Mouse (Mus musculus) midbrain, embryonic 14.5 days (tissue): ENCODE results near the gene Gm14327. TPM values are rescaled to one million over a fixed set of nuclear protein-coding genes. Genes with fewer than 3 reads are reported as not detected.
"Not testable (repeated sequence)": the region's sequence is repeated elsewhere in the genome, so short reads cannot be mapped to it uniquely, and the experiment has no call there.

Source experiments
- ATAC-seq: fragments of 200-750 bp; cut with Nextera tagmentation; 2 replicates; pipeline ENCODE4 v1.8.0; 2017; ENCODE audit warnings: moderate number of reproducible peaks, moderate library complexity; ENCODE audit not compliant: low FRiP score, low TSS enrichment
- DNase-seq: peaks from one replicate; pipeline ENCODE4 v3.0.0-alpha.2; 2015
- H3K27ac ChIP-seq: fragments of 300-500 bp; sonication (generic); replicated peaks from 2 replicates; pipeline ENCODE4 v1.5.1; 2014; ENCODE audit warnings: mild to moderate bottlenecking, low read depth, low read length, moderate library complexity
- H3K27me3 ChIP-seq: fragments of 300-500 bp; sonication (generic); 2 replicates; pipeline ENCODE4 v1.6.1; 2014; ENCODE audit warnings: low read length, control low read depth, mixed read lengths; ENCODE audit not compliant: control insufficient read depth, insufficient read depth
- H3K36me3 ChIP-seq: fragments of 300-500 bp; sonication (generic); 2 replicates; pipeline ENCODE4 v1.6.1; 2014; ENCODE audit warnings: low read length, control low read depth; ENCODE audit not compliant: control insufficient read depth, insufficient read depth
- H3K4me1 ChIP-seq: fragments of 300-500 bp; sonication (generic); 2 replicates; pipeline ENCODE4 v1.6.1; 2014; ENCODE audit warnings: mild to moderate bottlenecking, antibody characterized with exemption, low read length, control low read depth; ENCODE audit not compliant: control insufficient read depth, insufficient read depth
- H3K4me2 ChIP-seq: fragments of 300-500 bp; sonication (generic); 2 replicates; pipeline ENCODE4 v1.6.1; 2014; ENCODE audit warnings: mild to moderate bottlenecking, low read length, moderate library complexity
- H3K4me3 ChIP-seq: fragments of 300-500 bp; sonication (generic); replicated peaks from 2 replicates; pipeline ENCODE4 v1.5.1; 2014; ENCODE audit warnings: low read depth, low read length
- H3K9ac ChIP-seq: fragments of 300-500 bp; sonication (generic); replicated peaks from 2 replicates; pipeline ENCODE4 v1.6.1; 2014; ENCODE audit warnings: mild to moderate bottlenecking, low read length, moderate library complexity
- H3K9me3 ChIP-seq: fragments of 300-500 bp; sonication (generic); 2 replicates; pipeline ENCODE4 v1.6.1; 2016; ENCODE audit warnings: low read length, control low read depth, mixed read lengths; ENCODE audit not compliant: control insufficient read depth
- WGBS: fragments of 180-500 bp; shearing (Covaris S2); extraction: QIAGEN DNeasy Blood & Tissue Kit; methylation state at CpG from one replicate; pipeline ENCODE4 v1.1.7; 2014; 5-methylcytosine and 5-hydroxymethylcytosine counted together
- polyA plus RNA-seq: library from polyadenylated mRNA; unstranded; fragments of >200 nt; fragmentation: Nextera tagmentation; extraction: Ambion mirVana; gene quantifications from 2 replicates; pipeline ENCODE4 v1.2.1, GENCODE M21; 2014

Gene Gm14327
- 2.0 TPM in 2 replicates for polyA plus RNA-seq

- not testable (repeated sequence) for H3K27ac ChIP-seq, H3K9me3 ChIP-seq, H3K4me2 ChIP-seq, H3K4me3 ChIP-seq, H3K9ac ChIP-seq, H3K27me3 ChIP-seq, ATAC-seq, H3K4me1 ChIP-seq, H3K36me3 ChIP-seq
- WGBS = 35% methylated on average over 8 of the region's 13 CpGs
- DNase-seq = peak; percentile 0
Observed at GRCm38 (mm10) chr2:177897046-177897578, at the start of gene Gm14327. Gene Gm14327, plus strand, starts transcription at chr2:177897096.

GRCm38 (mm10) chr2:177862254-177862653, 34.6 kb upstream of the Gm14327 start:
- 86% methylated on average over 2 of the region's 2 CpGs for WGBS
- H3K4me2 ChIP-seq, ATAC-seq: not testable (repeated sequence)

DNA sequence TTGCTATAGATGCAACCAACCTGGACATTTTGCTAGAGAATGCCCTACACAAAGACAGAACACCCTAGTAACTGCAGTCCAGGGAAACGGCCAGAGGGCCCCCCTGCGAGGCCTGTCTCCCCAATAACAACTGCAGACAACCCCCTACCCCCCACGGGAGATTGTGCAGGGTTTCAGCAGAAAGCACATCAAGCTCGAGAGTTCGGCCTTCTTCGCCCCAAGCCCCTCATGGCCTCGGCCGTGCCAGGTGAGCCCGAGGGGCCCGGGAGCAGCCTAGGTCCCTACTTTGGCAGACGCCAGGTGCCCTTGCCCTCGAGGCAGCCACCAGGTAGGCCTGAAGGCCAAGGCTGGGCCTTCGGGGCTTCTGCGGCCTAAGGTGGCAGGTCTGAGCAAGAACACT, 9.2 kb upstream of the Gm14327 start:
- DNase-seq, H3K9me3 ChIP-seq, H3K4me1 ChIP-seq, H3K27me3 ChIP-seq, ATAC-seq, H3K36me3 ChIP-seq, H3K4me3 ChIP-seq, H3K4me2 ChIP-seq, H3K27ac ChIP-seq, H3K9ac ChIP-seq: not testable (repeated sequence)
- WGBS = 91% methylated on average over 14 of the region's 14 CpGs

More at GRCm38 (mm10) chr2:177862254-177862653, 34.6 kb upstream of the Gm14327 start:
- not testable (repeated sequence) for H3K27me3 ChIP-seq, H3K4me1 ChIP-seq, H3K36me3 ChIP-seq, H3K9me3 ChIP-seq, DNase-seq, H3K9ac ChIP-seq, H3K27ac ChIP-seq, H3K4me3 ChIP-seq

DNA sequence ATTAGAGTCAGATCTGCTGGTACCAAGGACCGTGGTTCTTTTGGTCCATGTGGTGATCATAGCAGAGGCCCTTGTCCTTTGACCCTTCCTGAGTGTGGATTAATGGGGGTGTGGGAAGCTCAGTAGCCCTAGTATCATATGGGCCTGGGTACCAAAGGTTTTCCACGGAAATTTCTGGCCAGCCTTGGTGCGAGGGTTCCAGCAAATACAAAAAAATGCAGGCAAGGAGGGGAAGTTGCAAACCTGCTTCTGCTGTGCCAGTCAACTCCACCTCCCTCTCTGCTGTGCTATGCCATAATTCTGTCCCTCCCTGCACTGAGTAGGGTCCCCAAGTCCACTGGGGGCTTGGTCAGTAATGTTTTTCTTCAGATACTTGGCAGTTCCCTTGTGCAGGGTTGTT, 1.3 kb downstream of the Gm14327 start:
- not testable (repeated sequence) for ATAC-seq

DNA sequence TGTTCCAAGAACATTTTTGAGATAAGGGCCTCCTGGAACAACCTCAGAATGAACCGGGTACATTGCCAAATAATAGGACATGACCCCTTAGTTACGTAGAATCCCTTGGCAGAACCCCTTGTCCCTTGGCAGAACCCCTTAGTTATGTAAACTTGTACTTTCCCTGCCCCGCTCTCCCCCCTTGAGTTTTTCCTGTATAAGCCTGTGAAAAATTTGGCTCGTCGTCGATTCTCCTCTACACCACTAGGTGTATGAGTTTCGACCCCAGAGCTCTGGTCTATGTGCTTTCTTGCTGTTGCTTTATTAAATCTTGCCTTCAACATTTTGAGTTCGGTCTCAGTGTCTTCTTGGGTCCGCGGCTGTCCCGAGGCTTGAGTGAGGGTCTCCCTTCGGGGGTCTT, 6.4 kb downstream of the Gm14327 start:
- not testable (repeated sequence) for H3K36me3 ChIP-seq, H3K27me3 ChIP-seq, H3K4me3 ChIP-seq, H3K9ac ChIP-seq, H3K4me1 ChIP-seq, DNase-seq, H3K9me3 ChIP-seq, H3K4me2 ChIP-seq, ATAC-seq, H3K27ac ChIP-seq
- no CpG with 5 or more reads among the region's 12 CpGs for WGBS

More for the DNA sequence above, 1.3 kb downstream of the Gm14327 start:
- 89% methylated on average over 2 of the region's 3 CpGs for WGBS
- H3K27ac ChIP-seq, H3K4me2 ChIP-seq, H3K27me3 ChIP-seq, H3K36me3 ChIP-seq, H3K4me1 ChIP-seq, DNase-seq, H3K9me3 ChIP-seq, H3K9ac ChIP-seq, H3K4me3 ChIP-seq: not testable (repeated sequence)

DNA sequence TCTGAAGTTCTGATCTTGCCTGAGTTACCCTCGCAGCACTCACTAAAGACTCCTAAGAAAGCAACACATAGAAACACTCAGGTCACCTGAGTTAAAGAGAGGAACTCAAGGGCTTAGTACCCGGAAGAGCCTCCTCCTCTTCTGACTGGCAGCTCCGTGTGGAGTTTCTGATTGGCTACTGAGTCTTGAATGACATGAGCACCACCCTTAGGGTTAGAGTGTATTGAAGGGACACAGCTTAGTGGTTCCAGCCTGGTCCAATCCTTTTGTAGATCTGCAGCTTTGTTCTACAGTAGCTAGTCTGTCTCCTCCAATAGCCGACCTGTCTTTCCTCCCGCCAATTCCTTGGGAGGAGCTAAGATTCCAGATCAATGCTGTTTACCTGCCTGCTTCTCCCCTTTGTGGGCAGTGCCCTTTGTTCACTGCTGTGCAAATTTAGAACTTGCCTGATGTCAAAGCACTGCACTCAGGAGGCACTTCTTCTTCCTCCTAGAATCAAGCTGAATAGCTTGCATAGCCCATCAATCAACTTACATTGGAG, 28.7 kb downstream of the Gm14327 start, which contains the start of gene Zfp972:
Zfp972 (minus strand) TSS at position 51 of the 541 bp plus-strand sequence.
- DNase-seq, ATAC-seq, H3K4me1 ChIP-seq, H3K9me3 ChIP-seq, H3K4me2 ChIP-seq, H3K27ac ChIP-seq, H3K9ac ChIP-seq, H3K36me3 ChIP-seq, H3K4me3 ChIP-seq, H3K27me3 ChIP-seq: not testable (repeated sequence)
- 70% methylated on average over 3 of the region's 5 CpGs for WGBS

Other genes starting within 250 kb of the Gm14327 start
- 6.8 and 8.8 TPM in 2 replicates for gene Gm14322, start 137.8 kb upstream of the Gm14327 start, polyA plus RNA-seq
- 37.9 and 42.4 TPM in 2 replicates for gene Gm14325, start 56.8 kb upstream of the Gm14327 start, polyA plus RNA-seq
- 0.84 TPM in 1 of 2 replicates, not detected in the other for gene Zfp972, start 28.5 kb downstream of the Gm14327 start, polyA plus RNA-seq
- gene Gm14326, start 60.2 kb downstream of the Gm14327 start, polyA plus RNA-seq = 15.3 and 17.5 TPM in 2 replicates
- gene Zfp971, start 126.2 kb downstream of the Gm14327 start, polyA plus RNA-seq = 9.0 and 9.4 TPM in 2 replicates
- 12.1 and 14.5 TPM in 2 replicates for gene Zfp931, start 181.4 kb downstream of the Gm14327 start, polyA plus RNA-seq
- gene Phactr3, start 221.9 kb downstream of the Gm14327 start, polyA plus RNA-seq = 62.5 and 79.2 TPM in 2 replicates